Mouse (Mus musculus) CH12.LX (cell line): ENCODE measurements around the gene Rras2.

Experiments used
- BHLHE40 ChIP-seq: IDR thresholded peaks from 2 replicates; pipeline ENCODE4 v1.6.1; 2011; ENCODE audit warnings: mild to moderate bottlenecking, low read depth, low read length, improper control_type of control experiment
- CHD1 ChIP-seq: IDR thresholded peaks from 2 replicates; pipeline ENCODE4 v1.6.1; 2012; ENCODE audit warnings: low read depth, low read length, improper control_type of control experiment, inconsistent platforms
- CTCF ChIP-seq, 2 experiments: IDR thresholded peaks in 1 of 2; conservative IDR thresholded peaks in 1 of 2; 2 replicates each; pipeline ENCODE4 v1.5.1; 2011 to 2012; ENCODE audit warnings: low read depth in 2 of 2, low read length in 2 of 2, improper control_type of control experiment in 1 of 2, inconsistent platforms in 1 of 2, mild to moderate bottlenecking in 1 of 2, moderate library complexity in 1 of 2
- E2F4 ChIP-seq: IDR thresholded peaks from 2 replicates; pipeline ENCODE4 v1.6.1; 2011; ENCODE audit warnings: low read depth, low read length, improper control_type of control experiment; ENCODE audit not compliant: insufficient replicate concordance
- ELF1 ChIP-seq: IDR thresholded peaks from 2 replicates; pipeline ENCODE4 v1.6.1; 2014; ENCODE audit warnings: low read depth, mild to moderate bottlenecking, inconsistent platforms, low read length, improper control_type of control experiment
- EP300 ChIP-seq: IDR thresholded peaks from 2 replicates; pipeline ENCODE4 v1.6.1; 2011; ENCODE audit warnings: low read length, improper control_type of control experiment
- HCFC1 ChIP-seq: IDR thresholded peaks from 2 replicates; pipeline ENCODE4 v1.6.1; 2012; ENCODE audit warnings: low read depth, mild to moderate bottlenecking, inconsistent platforms, low read length, improper control_type of control experiment
- JUN ChIP-seq: IDR thresholded peaks from 2 replicates; pipeline ENCODE4 v1.6.1; 2011; ENCODE audit warnings: low read depth, mild to moderate bottlenecking, low read length, improper control_type of control experiment, moderate library complexity; ENCODE audit not compliant: insufficient read depth
- POLR2A ChIP-seq: IDR thresholded peaks from 2 replicates; pipeline ENCODE4 v1.6.1; 2011; ENCODE audit warnings: low read depth, mild to moderate bottlenecking, improper control_type of control experiment, low read length

- TF ChIP-seq CTCF (conservative IDR thresholded peaks at IDR 0.05 in 1 of 2, IDR thresholded peaks at IDR 0.05 in 1 of 2; ENCODE audit: low read depth in 2 of 2, low read length in 2 of 2) (no peak), EP300 (no peak), CHD1 (no peak), POLR2A (no peak), JUN (no peak), BHLHE40 (no peak), ELF1 (no peak), HCFC1 (no peak), E2F4 (no peak)
These were observed 88.0 kb downstream of the Rras2 start for GRCm38 (mm10) chr7:114029596-114029995.
